Mouse (Mus musculus) liver, embryonic 15.5 days (tissue): Measurements from ENCODE around the gene Traf1. TPM values are rescaled to one million over a fixed set of nuclear protein-coding genes. Genes with fewer than 3 reads are reported as not detected.

Experiments used
- ATAC-seq: fragments of 200-750 bp; cut with Nextera tagmentation; 2 replicates; pipeline ENCODE4 v1.8.0; 2017; ENCODE audit warnings: moderate number of reproducible peaks, mild to moderate bottlenecking, moderate library complexity; ENCODE audit not compliant: insufficient read depth
- H3K27ac ChIP-seq: fragments of 300-500 bp; sonication (generic); replicated peaks from 2 replicates; pipeline ENCODE4 v1.5.1; 2015; ENCODE audit warnings: mild to moderate bottlenecking, inconsistent platforms
- H3K27me3 ChIP-seq: fragments of 300-500 bp; sonication (generic); 2 replicates; pipeline ENCODE4 v1.6.1; 2015; ENCODE audit warnings: mild to moderate bottlenecking, inconsistent platforms
- H3K36me3 ChIP-seq: fragments of 300-500 bp; sonication (generic); replicated peaks from 2 replicates; pipeline ENCODE4 v1.6.1; 2015; ENCODE audit warnings: moderate library complexity, mild to moderate bottlenecking, inconsistent platforms
- H3K4me1 ChIP-seq: fragments of 300-500 bp; sonication (generic); replicated peaks from 2 replicates; pipeline ENCODE4 v1.6.1; 2015; ENCODE audit warnings: inconsistent platforms
- H3K4me2 ChIP-seq: fragments of 300-500 bp; sonication (generic); 2 replicates; pipeline ENCODE4 v1.6.1; 2015; ENCODE audit warnings: moderate library complexity, mild to moderate bottlenecking, inconsistent platforms
- H3K4me3 ChIP-seq: fragments of 300-500 bp; sonication (generic); replicated peaks from 2 replicates; pipeline ENCODE4 v1.5.1; 2015; ENCODE audit warnings: mild to moderate bottlenecking, inconsistent platforms
- H3K9ac ChIP-seq: fragments of 300-500 bp; sonication (generic); 2 replicates; pipeline ENCODE4 v1.6.1; 2015; ENCODE audit warnings: moderate library complexity, mild to moderate bottlenecking, inconsistent platforms
- H3K9me3 ChIP-seq: fragments of 300-500 bp; sonication (generic); replicated peaks from 2 replicates; pipeline ENCODE4 v1.6.1; 2016; ENCODE audit warnings: inconsistent platforms
- WGBS: fragments of 180-500 bp; shearing (Covaris S2); methylation state at CpG from one replicate; pipeline ENCODE4 v1.1.7; 2015; ENCODE audit warnings: mixed read lengths; ENCODE audit not compliant: insufficient replicate concordance; 5-methylcytosine and 5-hydroxymethylcytosine counted together
- polyA plus RNA-seq: library from polyadenylated mRNA; unstranded; fragments of >200 nt; fragmentation: Nextera tagmentation; extraction: Ambion mirVana; gene quantifications from 2 replicates; pipeline ENCODE4 v1.2.1, GENCODE M21; 2015

Traf1 gene
- polyA plus RNA-seq, 1 experiment from 2014 or later, result 0.29 TPM

- H3K9ac ChIP-seq, result no peak overlapping the region
- H3K27me3 ChIP-seq, result 0 out of 2 replicates have a peak, but pooled peaks cover 16% of the 10 kb centered on the region
- no peaks in the 10 kb centered on the region for H3K9me3 ChIP-seq
- H3K4me1 ChIP-seq, result peaks cover 12% of the 10 kb centered on the region; the same call in 1 of the 2 replicates
- no peak for ATAC-seq
- no peaks in the 10 kb centered on the region for H3K36me3 ChIP-seq
- 57% methylated on average over 5 of the region's 5 CpGs for WGBS
- no peak overlapping the region for H3K27ac ChIP-seq
- no peak overlapping the region for H3K4me3 ChIP-seq
- H3K4me2 ChIP-seq, result no peak overlapping the region
These were observed 21.3 kb downstream of the Traf1 start for GRCm38 (mm10) chr2:34940246-34940645.

GRCm38 (mm10) chr2:34938269-34939208, 23.0 kb downstream of the Traf1 start:
- Histone ChIP-seq H3K4me2 (no peak overlapping the region; the same call in 1 of the 2 replicates), H3K4me1 (peaks cover 3% of the 10 kb centered on the region; the same call in 1 of the 2 replicates), H3K9me3 (no peaks in the 10 kb centered on the region), H3K4me3 (no peak overlapping the region), H3K36me3 (no peaks in the 10 kb centered on the region), H3K9ac (no peak overlapping the region), H3K27me3 (0 out of 2 replicates have a peak, but pooled peaks cover 16% of the 10 kb centered on the region), H3K27ac (no peak overlapping the region; the same call in 1 of the 2 replicates)
- ATAC-seq, result no peak
- 14% methylated on average over 8 of the region's 8 CpGs for WGBS

- Histone ChIP-seq H3K36me3 (no peaks in the 10 kb centered on the region), H3K4me1 (peaks cover 3% of the 10 kb centered on the region; the same call in 1 of the 2 replicates), H3K27ac (no peak overlapping the region), H3K4me3 (no peak overlapping the region), H3K27me3 (0 out of 2 replicates have a peak, but pooled peaks cover 16% of the 10 kb centered on the region), H3K9me3 (no peaks in the 10 kb centered on the region), H3K4me2 (no peak overlapping the region), H3K9ac (no peak overlapping the region)
- no peak for ATAC-seq
- 29% methylated on average over 5 of the region's 5 CpGs for WGBS
These were observed 24.1 kb downstream of the Traf1 start for GRCm38 (mm10) chr2:34937460-34937859.

GRCm38 (mm10) chr2:34927320-34927719, 34.3 kb downstream of the Traf1 start:
- no peak for ATAC-seq
- no peak overlapping the region for H3K27ac ChIP-seq
- no peaks in the 10 kb centered on the region for H3K4me1 ChIP-seq
- no peaks in the 10 kb centered on the region for H3K36me3 ChIP-seq
- H3K9ac ChIP-seq, result no peak overlapping the region
- WGBS, result 50% methylated on average over 5 of the region's 5 CpGs
- no peak overlapping the region for H3K4me2 ChIP-seq
- no peaks in the 10 kb centered on the region for H3K9me3 ChIP-seq
- no peak overlapping the region for H3K4me3 ChIP-seq
- H3K27me3 ChIP-seq, result no peaks in the 10 kb centered on the region; the same call in 1 of the 2 replicates

- H3K9me3 ChIP-seq, result no peaks in the 10 kb centered on the region
- H3K4me2 ChIP-seq, result no peak overlapping the region
- WGBS, result 8% methylated on average over 2 of the region's 2 CpGs
- no peak for ATAC-seq
- no peak overlapping the region for H3K4me3 ChIP-seq
- H3K36me3 ChIP-seq, result no peaks in the 10 kb centered on the region
- no peak overlapping the region for H3K9ac ChIP-seq
- H3K27me3 ChIP-seq, result peaks cover 3% of the 10 kb centered on the region
- no peak overlapping the region for H3K27ac ChIP-seq
- no peaks in the 10 kb centered on the region for H3K4me1 ChIP-seq
These were observed 38.8 kb downstream of the Traf1 start for GRCm38 (mm10) chr2:34922729-34923128.

GRCm38 (mm10) chr2:34920144-34920543, 41.4 kb downstream of the Traf1 start:
- H3K9me3 ChIP-seq, result no peaks in the 10 kb centered on the region
- no peak overlapping the region for H3K27ac ChIP-seq
- no peaks in the 10 kb centered on the region for H3K36me3 ChIP-seq
- H3K4me3 ChIP-seq, result no peak overlapping the region
- H3K4me1 ChIP-seq, result no peaks in the 10 kb centered on the region
- no peak for ATAC-seq
- H3K4me2 ChIP-seq, result no peak overlapping the region
- no peak overlapping the region for H3K9ac ChIP-seq
- WGBS, result 21% methylated on average over 2 of the region's 2 CpGs
- H3K27me3 ChIP-seq, result peaks cover 13% of the 10 kb centered on the region; the same call in 1 of the 2 replicates

GRCm38 (mm10) chr2:34915103-34915502, 46.5 kb downstream of the Traf1 start:
- no peak for ATAC-seq
- no peak overlapping the region for H3K9ac ChIP-seq
- H3K36me3 ChIP-seq, result 0 out of 2 replicates have a peak, but pooled peaks cover 10% of the 10 kb centered on the region
- H3K27me3 ChIP-seq, result peaks cover 43% of the 10 kb centered on the region
- H3K9me3 ChIP-seq, result no peaks in the 10 kb centered on the region
- peaks cover 27% of the 10 kb centered on the region for H3K4me1 ChIP-seq
- no peak overlapping the region for H3K27ac ChIP-seq
- 52% methylated on average over 2 of the region's 2 CpGs for WGBS
- no peak overlapping the region for H3K4me3 ChIP-seq
- peak overlapping the region; percentile 94 for H3K4me2 ChIP-seq

GRCm38 (mm10) chr2:34914823-34915082, 46.8 kb downstream of the Traf1 start:
- Histone ChIP-seq H3K9me3 (no peaks in the 10 kb centered on the region), H3K4me1 (peaks cover 27% of the 10 kb centered on the region), H3K36me3 (0 out of 2 replicates have a peak, but pooled peaks cover 13% of the 10 kb centered on the region), H3K9ac (no peak overlapping the region), H3K27me3 (peaks cover 43% of the 10 kb centered on the region), H3K27ac (no peak overlapping the region), H3K4me2 (peak overlapping the region; percentile 94), H3K4me3 (peak overlapping the region; percentile 73)
- WGBS, result 13% methylated on average over 2 of the region's 2 CpGs
- ATAC-seq, result no peak

- Histone ChIP-seq H3K4me3 (peak overlapping the region; percentile 73), H3K9me3 (no peaks in the 10 kb centered on the region), H3K36me3 (0 out of 2 replicates have a peak, but pooled peaks cover 18% of the 10 kb centered on the region), H3K27me3 (peaks cover 43% of the 10 kb centered on the region), H3K27ac (peak overlapping the region; percentile 57), H3K9ac (peak overlapping the region; percentile 68), H3K4me2 (peak overlapping the region; percentile 94), H3K4me1 (peaks cover 27% of the 10 kb centered on the region)
- peak; percentile 68 for ATAC-seq
- WGBS, result 2% methylated on average over 31 of the region's 50 CpGs
These were observed 47.3 kb downstream of the Traf1 start for GRCm38 (mm10) chr2:34914069-34914822.

GRCm38 (mm10) chr2:34913218-34914068, 48.1 kb downstream of the Traf1 start, which contains the start of gene Phf19:
TSS of gene Phf19 (minus strand) at chr2:34914026.
- H3K4me3 ChIP-seq, result peak within 1 kb of the TSS; percentile 73
- WGBS, result 1% methylated on average over 61 of the region's 64 CpGs
- peak within 1 kb of the TSS; percentile 57 for H3K27ac ChIP-seq
- H3K4me1 ChIP-seq, result peaks cover 27% of the 10 kb centered on the region
- H3K9ac ChIP-seq, result peak within 1 kb of the TSS; percentile 68
- ATAC-seq, result peak; percentile 26
- 0 out of 2 replicates have a peak, but pooled peaks cover 21% of the 10 kb centered on the region for H3K36me3 ChIP-seq
- peaks cover 43% of the 10 kb centered on the region for H3K27me3 ChIP-seq
- H3K9me3 ChIP-seq, result no peaks in the 10 kb centered on the region
- H3K4me2 ChIP-seq, result peak within 1 kb of the TSS; percentile 94
